Mouse (Mus musculus): ENCODE data around the gene Scrg1. TPM values are rescaled to one million over a fixed set of nuclear protein-coding genes. Genes with fewer than 3 reads are reported as not detected.

Scrg1 gene
- polyA plus RNA-seq (2014; fragmentation: Nextera tagmentation; extraction: Ambion mirVana) = 1.4 and 1.6 TPM in 2 replicates

DNA sequence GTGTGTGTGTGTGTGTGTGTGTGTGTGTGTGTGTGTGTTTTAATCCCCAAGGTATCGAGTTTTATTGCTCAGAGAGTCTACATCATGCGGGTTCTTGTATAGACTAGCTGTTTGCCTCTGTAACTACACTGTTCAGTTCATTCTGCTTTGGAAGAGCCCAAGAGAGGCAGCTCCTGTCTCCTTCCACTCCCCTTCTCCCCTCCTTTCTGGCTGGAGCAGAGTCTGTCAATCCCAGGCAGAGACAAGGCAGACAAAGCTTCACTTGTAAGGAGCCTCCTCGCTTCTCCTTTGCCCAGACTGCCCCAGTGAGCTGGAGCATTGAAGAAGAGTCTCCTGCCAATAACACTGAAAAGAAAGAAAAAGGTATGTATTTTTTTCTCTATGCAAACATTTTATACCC is at the start of gene Scrg1:
TSS of gene Scrg1 (plus strand) at position 159 of the 400 bp plus-strand sequence.
- Histone ChIP-seq H3K4me1 (replicated peaks; ENCODE audit: control insufficient read depth, insufficient read depth, low read length) (no peaks in the 10 kb centered on the region), H3K27me3 (ENCODE audit: control insufficient read depth, insufficient read depth, low read length) (no peaks in the 10 kb centered on the region), H3K36me3 (ENCODE audit: control insufficient read depth, insufficient read depth, low read length) (no peaks in the 10 kb centered on the region), H3K9ac (ENCODE audit: low read depth, low read length) (no peak within 1 kb of the TSS), H3K27ac (ENCODE audit: low read depth, low read length) (no peak within 1 kb of the TSS), H3K4me3 (ENCODE audit: low read depth, low read length) (no peak within 1 kb of the TSS), H3K4me2 (replicated peaks; ENCODE audit: low read depth, low read length) (no peak within 1 kb of the TSS), H3K9me3 (ENCODE audit: control insufficient read depth, low read length) (no peaks in the 10 kb centered on the region)
- WGBS = 77% methylated on average over 3 of the region's 3 CpGs
- no peak for DNase-seq (ENCODE audit: low spot score)
- no peak for ATAC-seq (ENCODE audit: low FRiP score)

DNA sequence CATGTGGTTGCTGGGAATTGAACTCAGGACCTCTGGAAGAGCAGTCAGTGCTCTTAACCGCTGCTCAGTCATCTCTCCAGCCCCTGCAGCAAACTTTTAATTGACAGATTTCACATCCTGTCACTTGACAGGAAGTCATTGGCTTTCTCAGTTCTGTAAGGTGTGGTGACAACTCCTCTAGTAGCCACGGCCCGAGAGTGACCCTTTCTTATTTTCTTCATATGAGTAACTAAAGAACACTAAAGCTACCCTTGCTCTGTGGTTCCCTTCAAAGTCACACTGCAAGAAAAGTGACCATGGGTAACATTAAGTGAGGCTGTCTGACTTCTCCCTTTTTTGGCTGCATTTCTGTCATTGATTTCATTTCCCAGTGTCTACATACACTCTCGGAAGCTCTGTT is 49.4 kb upstream of the Scrg1 start:
- H3K27me3 ChIP-seq (ENCODE audit: control insufficient read depth, insufficient read depth, low read length) = 0 out of 2 replicates have a peak, but pooled peaks cover 5% of the 10 kb centered on the region
- DNase-seq (ENCODE audit: low spot score) (no peak), ATAC-seq (ENCODE audit: low FRiP score) (no peak)
- H3K4me2 ChIP-seq (replicated peaks; ENCODE audit: low read depth, low read length) = no peak overlapping the region
- H3K27ac ChIP-seq (ENCODE audit: low read depth, low read length) = no peak overlapping the region
- no peaks in the 10 kb centered on the region for H3K9me3 ChIP-seq (ENCODE audit: control insufficient read depth, low read length)
- WGBS = 86% methylated on average over 4 of the region's 4 CpGs
- H3K9ac ChIP-seq (ENCODE audit: low read depth, low read length) = no peak overlapping the region
- 0 out of 2 replicates have a peak, but pooled peaks cover 4% of the 10 kb centered on the region for H3K4me1 ChIP-seq (replicated peaks; ENCODE audit: control insufficient read depth, insufficient read depth, low read length)
- H3K4me3 ChIP-seq (ENCODE audit: low read depth, low read length) = no peak overlapping the region
- H3K36me3 ChIP-seq (ENCODE audit: control insufficient read depth, insufficient read depth, low read length) = no peaks in the 10 kb centered on the region

DNA sequence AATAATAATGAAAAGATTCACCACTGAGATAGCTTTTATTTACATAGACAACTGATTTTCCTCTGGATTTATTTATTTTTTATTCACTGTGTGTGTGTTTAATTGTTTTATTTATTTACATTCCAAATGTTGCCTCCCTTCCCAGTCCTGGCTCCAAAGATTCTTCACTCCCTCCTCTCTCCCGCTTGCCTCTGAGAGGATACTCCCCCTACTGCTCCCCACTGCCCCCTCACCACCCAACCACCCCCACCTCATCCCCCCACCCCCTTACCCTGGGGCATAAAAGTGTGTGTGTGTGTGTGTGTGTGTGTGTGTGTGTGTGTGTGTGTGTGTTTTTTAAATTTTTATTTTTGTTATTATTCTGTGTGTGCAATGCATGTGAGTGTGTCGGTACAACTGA is 46.4 kb upstream of the Scrg1 start:
- Histone ChIP-seq H3K9me3 (ENCODE audit: control insufficient read depth, low read length) (no peaks in the 10 kb centered on the region), H3K9ac (ENCODE audit: low read depth, low read length) (no peak overlapping the region), H3K4me2 (replicated peaks; ENCODE audit: low read depth, low read length) (no peak overlapping the region), H3K27me3 (ENCODE audit: control insufficient read depth, insufficient read depth, low read length) (0 out of 2 replicates have a peak, but pooled peaks cover 7% of the 10 kb centered on the region), H3K4me3 (ENCODE audit: low read depth, low read length) (no peak overlapping the region), H3K36me3 (ENCODE audit: control insufficient read depth, insufficient read depth, low read length) (no peaks in the 10 kb centered on the region), H3K4me1 (replicated peaks; ENCODE audit: control insufficient read depth, insufficient read depth, low read length) (0 out of 2 replicates have a peak, but pooled peaks cover 4% of the 10 kb centered on the region), H3K27ac (ENCODE audit: low read depth, low read length) (no peak overlapping the region)
- WGBS = 49% methylated on average over 2 of the region's 2 CpGs
- ATAC-seq (ENCODE audit: low FRiP score) (no peak), DNase-seq (ENCODE audit: low spot score) (no peak)

DNA sequence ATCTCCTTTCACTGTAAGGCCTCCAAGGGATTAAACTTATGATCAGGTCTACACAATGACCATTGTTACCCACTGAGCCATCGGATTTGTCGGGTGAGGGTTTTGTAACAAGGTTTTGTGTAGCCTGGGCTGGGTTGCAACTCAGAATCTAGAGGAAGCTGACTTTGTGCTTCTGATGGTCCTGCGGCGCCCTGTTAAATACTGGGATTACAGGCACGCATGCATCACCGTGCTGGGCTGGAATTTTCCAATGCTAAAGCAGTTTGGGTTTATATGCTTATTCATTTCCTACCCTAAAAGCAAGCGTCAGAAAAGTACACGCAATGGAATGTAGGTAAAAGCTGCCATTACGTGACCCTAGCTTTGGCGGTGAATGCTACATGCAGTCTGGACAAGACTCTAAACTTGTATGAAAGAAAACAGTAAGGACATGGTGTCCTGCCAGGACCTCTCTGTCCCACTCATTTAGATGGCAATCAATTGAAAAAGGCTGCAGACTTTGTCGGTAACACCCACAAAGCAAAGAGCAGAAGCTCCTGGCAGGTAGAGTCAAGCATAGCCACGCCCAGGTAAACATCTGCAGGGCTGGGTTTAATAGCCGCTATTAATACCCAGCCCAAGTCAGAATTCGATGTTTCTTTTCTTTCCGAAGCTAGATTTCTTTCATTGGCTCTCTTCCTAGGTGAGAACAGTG is 45.8 kb upstream of the Scrg1 start:
- no peak overlapping the region for H3K9ac ChIP-seq (ENCODE audit: low read depth, low read length)
- ATAC-seq (ENCODE audit: low FRiP score) (peak; percentile 25; the same call in 1 of the 2 replicates), DNase-seq (ENCODE audit: low spot score) (no peak)
- peak overlapping the region; percentile 31 for H3K4me2 ChIP-seq (replicated peaks; ENCODE audit: low read depth, low read length)
- 0 out of 2 replicates have a peak, but pooled peaks cover 4% of the 10 kb centered on the region for H3K4me1 ChIP-seq (replicated peaks; ENCODE audit: control insufficient read depth, insufficient read depth, low read length)
- H3K9me3 ChIP-seq (ENCODE audit: control insufficient read depth, low read length) = no peaks in the 10 kb centered on the region
- no peak overlapping the region for H3K27ac ChIP-seq (ENCODE audit: low read depth, low read length)
- WGBS = 22% methylated on average over 15 of the region's 15 CpGs
- no peaks in the 10 kb centered on the region for H3K36me3 ChIP-seq (ENCODE audit: control insufficient read depth, insufficient read depth, low read length)
- H3K4me3 ChIP-seq (ENCODE audit: low read depth, low read length) = no peak overlapping the region
- 0 out of 2 replicates have a peak, but pooled peaks cover 7% of the 10 kb centered on the region for H3K27me3 ChIP-seq (ENCODE audit: control insufficient read depth, insufficient read depth, low read length)

DNA sequence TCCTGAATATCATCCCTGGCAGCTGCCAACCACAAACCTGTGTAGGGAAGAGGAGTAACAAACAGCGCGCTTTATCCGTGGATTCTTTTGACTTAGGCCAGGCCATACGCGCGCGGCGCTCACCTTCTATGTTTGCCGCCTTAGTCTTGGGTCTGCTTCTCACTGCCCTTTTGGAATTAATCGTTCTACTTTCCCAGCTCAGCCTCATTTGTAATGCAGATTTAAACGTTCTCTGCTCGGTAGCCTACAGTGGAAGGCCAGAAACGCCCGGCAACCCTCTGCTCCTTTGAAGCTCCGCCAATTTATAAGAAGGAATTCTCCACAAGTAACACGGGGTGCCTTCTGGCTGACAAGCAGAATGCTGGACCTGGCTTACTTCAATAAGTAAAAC is 45.3 kb upstream of the Scrg1 start:
- Histone ChIP-seq H3K4me2 (replicated peaks; ENCODE audit: low read depth, low read length) (peak overlapping the region; percentile 31), H3K36me3 (ENCODE audit: control insufficient read depth, insufficient read depth, low read length) (no peaks in the 10 kb centered on the region), H3K4me1 (replicated peaks; ENCODE audit: control insufficient read depth, insufficient read depth, low read length) (0 out of 2 replicates have a peak, but pooled peaks cover 4% of the 10 kb centered on the region), H3K9me3 (ENCODE audit: control insufficient read depth, low read length) (no peaks in the 10 kb centered on the region), H3K27ac (ENCODE audit: low read depth, low read length) (no peak overlapping the region), H3K27me3 (ENCODE audit: control insufficient read depth, insufficient read depth, low read length) (0 out of 2 replicates have a peak, but pooled peaks cover 7% of the 10 kb centered on the region), H3K9ac (ENCODE audit: low read depth, low read length) (no peak overlapping the region), H3K4me3 (ENCODE audit: low read depth, low read length) (no peak overlapping the region)
- ATAC-seq (ENCODE audit: low FRiP score) = peak; percentile 65
- 3% methylated on average over 16 of the region's 16 CpGs for WGBS
- peak; percentile 58 for DNase-seq (ENCODE audit: low spot score)

DNA sequence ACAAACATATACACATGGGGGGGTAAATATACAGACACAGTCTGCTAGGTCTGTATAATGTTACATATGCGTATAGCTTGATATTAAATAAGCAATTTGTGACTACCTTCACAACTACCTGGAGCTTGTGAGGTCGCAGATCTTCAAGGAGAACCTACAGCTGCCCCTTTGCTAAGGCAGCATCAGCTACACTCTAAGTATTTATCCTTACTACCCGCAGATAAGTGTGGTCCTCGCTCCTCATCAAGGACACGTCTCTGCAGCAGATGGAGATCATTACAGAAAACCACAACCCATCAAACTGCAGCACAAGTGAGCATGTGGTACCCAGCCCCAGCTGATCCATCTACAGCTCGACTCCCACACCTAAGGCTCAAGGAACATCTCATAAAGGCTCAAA is 44.4 kb upstream of the Scrg1 start:
- H3K4me2 ChIP-seq (replicated peaks; ENCODE audit: low read depth, low read length) = no peak overlapping the region

DNA sequence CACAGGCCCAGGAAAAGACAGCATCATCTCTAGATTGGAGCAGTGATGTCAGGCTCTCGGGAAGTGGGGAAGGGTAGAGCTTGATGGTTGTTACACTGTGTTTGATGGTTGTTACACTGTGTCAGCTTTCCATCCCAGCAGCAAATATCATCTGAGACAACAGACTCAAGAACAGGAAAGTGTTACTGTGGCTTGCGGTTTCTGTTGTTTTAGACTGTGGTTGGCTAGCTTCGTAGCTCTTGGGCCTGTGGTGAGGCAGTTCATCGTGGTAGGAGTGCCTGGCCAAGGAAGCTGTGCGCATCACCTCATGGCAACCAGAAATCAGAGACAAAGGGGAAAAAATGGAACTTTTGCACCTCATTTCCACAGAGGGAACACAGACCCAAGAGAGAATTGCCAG is 38.9 kb upstream of the Scrg1 start:
- Histone ChIP-seq H3K27me3 (ENCODE audit: control insufficient read depth, insufficient read depth, low read length) (0 out of 2 replicates have a peak, but pooled peaks cover 2% of the 10 kb centered on the region), H3K4me1 (replicated peaks; ENCODE audit: control insufficient read depth, insufficient read depth, low read length) (no peaks in the 10 kb centered on the region), H3K9ac (ENCODE audit: low read depth, low read length) (no peak overlapping the region), H3K27ac (ENCODE audit: low read depth, low read length) (no peak overlapping the region), H3K4me3 (ENCODE audit: low read depth, low read length) (no peak overlapping the region), H3K9me3 (ENCODE audit: control insufficient read depth, low read length) (no peaks in the 10 kb centered on the region), H3K4me2 (replicated peaks; ENCODE audit: low read depth, low read length) (no peak overlapping the region), H3K36me3 (ENCODE audit: control insufficient read depth, insufficient read depth, low read length) (no peaks in the 10 kb centered on the region)
- no peak for ATAC-seq (ENCODE audit: low FRiP score)
- WGBS = 95% methylated on average over 5 of the region's 5 CpGs
- DNase-seq (ENCODE audit: low spot score) = no peak

More for the DNA sequence above, 44.4 kb upstream of the Scrg1 start:
- 85% methylated on average over 6 of the region's 6 CpGs for WGBS
- Histone ChIP-seq H3K27ac (ENCODE audit: low read depth, low read length) (no peak overlapping the region), H3K36me3 (ENCODE audit: control insufficient read depth, insufficient read depth, low read length) (no peaks in the 10 kb centered on the region), H3K4me1 (replicated peaks; ENCODE audit: control insufficient read depth, insufficient read depth, low read length) (0 out of 2 replicates have a peak, but pooled peaks cover 4% of the 10 kb centered on the region), H3K4me3 (ENCODE audit: low read depth, low read length) (no peak overlapping the region), H3K9me3 (ENCODE audit: control insufficient read depth, low read length) (no peaks in the 10 kb centered on the region), H3K9ac (ENCODE audit: low read depth, low read length) (no peak overlapping the region), H3K27me3 (ENCODE audit: control insufficient read depth, insufficient read depth, low read length) (0 out of 2 replicates have a peak, but pooled peaks cover 7% of the 10 kb centered on the region)
- ATAC-seq (ENCODE audit: low FRiP score) (no peak), DNase-seq (ENCODE audit: low spot score) (no peak)

DNA sequence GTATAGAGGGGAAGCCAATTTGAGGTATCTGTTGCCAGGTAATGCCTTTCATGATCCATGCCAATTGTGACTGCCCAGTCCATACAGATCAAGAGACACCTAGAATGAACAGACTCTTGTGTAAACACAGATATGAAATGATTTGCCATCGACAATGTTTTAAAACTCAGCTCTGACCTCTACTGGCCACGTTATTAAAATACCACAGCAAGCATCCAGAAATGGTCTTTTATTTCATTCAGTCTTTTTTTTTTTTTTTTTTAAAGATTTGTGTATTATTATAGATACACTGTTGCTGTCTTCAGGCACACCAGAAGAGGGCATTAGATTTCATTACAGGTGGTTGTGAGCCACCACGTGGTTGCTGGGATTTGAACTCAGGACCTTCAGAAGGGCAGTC is 29.6 kb upstream of the Scrg1 start:
- Histone ChIP-seq H3K36me3 (ENCODE audit: control insufficient read depth, insufficient read depth, low read length) (no peaks in the 10 kb centered on the region), H3K27me3 (ENCODE audit: control insufficient read depth, insufficient read depth, low read length) (no peaks in the 10 kb centered on the region), H3K4me2 (replicated peaks; ENCODE audit: low read depth, low read length) (no peak overlapping the region), H3K4me3 (ENCODE audit: low read depth, low read length) (no peak overlapping the region), H3K9me3 (ENCODE audit: control insufficient read depth, low read length) (no peaks in the 10 kb centered on the region), H3K4me1 (replicated peaks; ENCODE audit: control insufficient read depth, insufficient read depth, low read length) (0 out of 2 replicates have a peak, but pooled peaks cover 2% of the 10 kb centered on the region), H3K27ac (ENCODE audit: low read depth, low read length) (no peak overlapping the region), H3K9ac (ENCODE audit: low read depth, low read length) (no peak overlapping the region)
- WGBS = 22% methylated on average over 3 of the region's 3 CpGs
- DNase-seq (ENCODE audit: low spot score) (peak; percentile 48), ATAC-seq (ENCODE audit: low FRiP score) (no peak)

All from hindbrain, embryonic 11.5 days (tissue).